8 mouse cellular contexts compared by ENCODE assay signal in the genomic region with DNA sequence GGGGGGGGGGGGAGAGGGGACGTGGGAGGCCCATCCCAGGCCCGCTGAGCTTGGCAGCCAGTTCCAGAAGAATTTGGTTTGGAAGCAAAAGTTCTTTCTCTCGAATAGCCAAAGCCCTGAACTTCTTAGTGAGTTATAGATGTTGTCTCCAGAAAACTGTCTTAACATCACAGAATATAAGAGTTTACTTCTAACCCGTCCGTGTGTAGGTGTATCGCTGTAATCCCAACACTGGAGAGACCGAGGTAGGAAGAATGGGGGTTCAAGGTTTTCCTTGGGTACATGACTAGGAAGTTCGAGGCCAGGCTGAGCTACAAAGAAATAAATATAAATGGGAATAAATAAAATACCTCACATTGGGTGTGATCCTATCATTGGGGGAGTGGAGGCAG. TPM values are rescaled to one million over a fixed set of nuclear protein-coding genes. Genes with fewer than 3 reads are reported as not detected.
A peak's percentile ranks its signal among the peaks of the same experiment; 100 is the strongest.
DNase-seq lines count a peak whose midpoint lies in the region; ATAC-seq and TF ChIP-seq lines count a peak whose summit lies in the region.

No protein-coding gene starts in this region.

- DNase-seq in kidney, adult 11 months: no peak
- no peak for DNase-seq in embryonic facial prominence, embryonic 14.5 days (ENCODE audit: low spot score)
- DNase-seq in ovary, adult 18-20 months (ENCODE audit: low spot score): no peak
- no peak for DNase-seq in urinary bladder, adult 18-20 months (ENCODE audit: low spot score in 2 of 2)

- H3K36me3 ChIP-seq in kidney, embryonic 15.5 days: peaks cover 5% of the 10 kb centered on the region
- peaks cover 3% of the 10 kb centered on the region; the same call in 1 of the 2 replicates for H3K36me3 ChIP-seq in embryonic facial prominence, embryonic 14.5 days (ENCODE audit: control insufficient read depth, insufficient read depth, low read length)
- H3K36me3 ChIP-seq in intestine, embryonic 15.5 days: no peaks in the 10 kb centered on the region
- no peaks in the 10 kb centered on the region for H3K36me3 ChIP-seq in myocyte (ENCODE audit: control insufficient read depth, insufficient read depth)

- no peak for TF ChIP-seq POLR2A in myocyte (IDR thresholded peaks at IDR 0.05; ENCODE audit: insufficient read length, low read depth)

- H3K9ac ChIP-seq in kidney, embryonic 15.5 days: no peak overlapping the region
- peak overlapping the region; percentile 43; the same call in 1 of the 2 replicates for H3K9ac ChIP-seq in embryonic facial prominence, embryonic 14.5 days (ENCODE audit: low read depth, low read length)
- no peak overlapping the region for H3K9ac ChIP-seq in intestine, embryonic 15.5 days

- ATAC-seq in kidney, embryonic 15.5 days (replicated peaks; ENCODE audit: low FRiP score): peak; percentile 1; the same call in 1 of the 2 replicates
- no peak for ATAC-seq in embryonic facial prominence, embryonic 14.5 days (ENCODE audit: low read depth)
- ATAC-seq in intestine, embryonic 15.5 days: no peak; the same call in none of the 2 replicates
- ATAC-seq in monocyte, adult 5-6 weeks (replicated peaks; ENCODE audit: insufficient number of reproducible peaks, low FRiP score, low TSS enrichment, poor library complexity, severe bottlenecking): no peak

- H3K9me3 ChIP-seq in kidney, embryonic 15.5 days (replicated peaks): no peaks in the 10 kb centered on the region
- H3K9me3 ChIP-seq in embryonic facial prominence, embryonic 14.5 days (ENCODE audit: control insufficient read depth, low read length): no peaks in the 10 kb centered on the region
- H3K9me3 ChIP-seq in intestine, embryonic 15.5 days: no peaks in the 10 kb centered on the region

- peaks cover 29% of the 10 kb centered on the region for H3K79me2 ChIP-seq in myocyte (ENCODE audit: control insufficient read depth, insufficient read depth)

- H3K27ac ChIP-seq in kidney, embryonic 15.5 days: no peak overlapping the region
- H3K27ac ChIP-seq in embryonic facial prominence, embryonic 14.5 days (replicated peaks; ENCODE audit: low read depth, low read length): no peak overlapping the region
- H3K27ac ChIP-seq in intestine, embryonic 15.5 days: no peak overlapping the region

- peak overlapping the region; percentile 63 for H3K4me2 ChIP-seq in kidney, embryonic 15.5 days
- peak overlapping the region; percentile 42 for H3K4me2 ChIP-seq in embryonic facial prominence, embryonic 14.5 days (ENCODE audit: low read depth, low read length)
- peak overlapping the region; percentile 59 for H3K4me2 ChIP-seq in intestine, embryonic 15.5 days (replicated peaks)
- peak overlapping the region; percentile 67 for H3K4me2 ChIP-seq in myocyte (ENCODE audit: low read depth)

- H3ac ChIP-seq in myocyte (ENCODE audit: control insufficient read depth, insufficient read length): peak overlapping the region; percentile 28

- WGBS in kidney, embryonic 15.5 days: 33% methylated on average over 8 of the region's 8 CpGs
- 46% methylated on average over 7 of the region's 8 CpGs for WGBS in embryonic facial prominence, embryonic 14.5 days
- 37% methylated on average over 8 of the region's 8 CpGs for WGBS in intestine, embryonic 15.5 days

- H3K27me3 ChIP-seq in kidney, embryonic 15.5 days: no peaks in the 10 kb centered on the region
- H3K27me3 ChIP-seq in embryonic facial prominence, embryonic 14.5 days (replicated peaks; ENCODE audit: control insufficient read depth, insufficient read depth, low read length): no peaks in the 10 kb centered on the region
- no peaks in the 10 kb centered on the region for H3K27me3 ChIP-seq in intestine, embryonic 15.5 days (replicated peaks)
- H3K27me3 ChIP-seq in myocyte (ENCODE audit: control insufficient read depth, insufficient read depth, insufficient read length): no peaks in the 10 kb centered on the region

- H3K4me3 ChIP-seq in kidney, embryonic 15.5 days (replicated peaks): peak overlapping the region; percentile 80
- peak overlapping the region; percentile 70 for H3K4me3 ChIP-seq in embryonic facial prominence, embryonic 14.5 days (ENCODE audit: low read depth, low read length)
- H3K4me3 ChIP-seq in intestine, embryonic 15.5 days (replicated peaks): peak overlapping the region; percentile 90
- peak overlapping the region; percentile 93 for H3K4me3 ChIP-seq in myocyte

- peaks cover 25% of the 10 kb centered on the region for H3K4me1 ChIP-seq in kidney, embryonic 15.5 days
- H3K4me1 ChIP-seq in embryonic facial prominence, embryonic 14.5 days (ENCODE audit: control insufficient read depth, insufficient read depth, low read length): peaks cover 7% of the 10 kb centered on the region
- peaks cover 11% of the 10 kb centered on the region for H3K4me1 ChIP-seq in intestine, embryonic 15.5 days (replicated peaks)

TF ChIP-seq in myocyte, 11 proteins besides CTCF, POLR2A, EP300 and RAD21:
- TF ChIP-seq REST (IDR thresholded peaks at IDR 0.05; ENCODE audit: insufficient read depth, insufficient read length) (no peak), MAX (IDR thresholded peaks at IDR 0.05; ENCODE audit: low read depth) (no peak), USF1 (IDR thresholded peaks at IDR 0.05; ENCODE audit: low read depth) (no peak), E2F4 (IDR thresholded peaks at IDR 0.05; ENCODE audit: insufficient read depth) (no peak), POLR2AphosphoS2 (IDR thresholded peaks at IDR 0.05; ENCODE audit: insufficient read length, low read depth) (no peak)
TF ChIP-seq in myocyte: peak in this region for 0.

RNA-seq across cellular contexts. Expression of a gene that starts 0.4 kb away (rescaled TPM):
- 74.3 and 77.4 TPM in 2 replicates for polyA plus RNA-seq in kidney, embryonic 15.5 days (2015; fragmentation: Nextera tagmentation; extraction: Ambion mirVana)
- polyA plus RNA-seq in embryonic facial prominence, embryonic 14.5 days (2014; fragmentation: Nextera tagmentation; extraction: Ambion mirVana): 56.1 and 57.1 TPM in 2 replicates
- 77.0 and 77.4 TPM in 2 replicates for polyA plus RNA-seq in intestine, embryonic 15.5 days (2015; fragmentation: Nextera tagmentation; extraction: Ambion mirVana)
- 52.6 TPM for polyA plus RNA-seq in myocyte (2012; fragmentation: generic; extraction: Trizol)
- total RNA-seq in monocyte, adult 5-6 weeks (2017): 40.7 to 52.8 TPM (median 51.9 TPM) in 3 replicates

RNA-seq across cellular contexts. Expression of a gene that starts 17.3 kb away (rescaled TPM):
- 8.3 and 15.2 TPM in 2 replicates for polyA plus RNA-seq in kidney, embryonic 15.5 days (2015; fragmentation: Nextera tagmentation; extraction: Ambion mirVana)
- 13.2 and 20.4 TPM in 2 replicates for polyA plus RNA-seq in embryonic facial prominence, embryonic 14.5 days (2014; fragmentation: Nextera tagmentation; extraction: Ambion mirVana)
- 11.9 and 12.6 TPM in 2 replicates for polyA plus RNA-seq in intestine, embryonic 15.5 days (2015; fragmentation: Nextera tagmentation; extraction: Ambion mirVana)
- polyA plus RNA-seq in myocyte (2012; fragmentation: generic; extraction: Trizol): 11.3 TPM
- 2.1 to 13.0 TPM (median 8.4 TPM) in 3 replicates for total RNA-seq in monocyte, adult 5-6 weeks (2017)

RNA-seq across cellular contexts. Expression of a gene that starts 36.9 kb away (rescaled TPM):
- 425 and 436 TPM in 2 replicates for polyA plus RNA-seq in kidney, embryonic 15.5 days (2015; fragmentation: Nextera tagmentation; extraction: Ambion mirVana)
- polyA plus RNA-seq in embryonic facial prominence, embryonic 14.5 days (2014; fragmentation: Nextera tagmentation; extraction: Ambion mirVana): 194 and 214 TPM in 2 replicates
- polyA plus RNA-seq in intestine, embryonic 15.5 days (2015; fragmentation: Nextera tagmentation; extraction: Ambion mirVana): 189 and 204 TPM in 2 replicates
- polyA plus RNA-seq in myocyte (2012; fragmentation: generic; extraction: Trizol): 31.2 TPM
- 46.3 to 319 TPM (median 299 TPM) in 3 replicates for total RNA-seq in monocyte, adult 5-6 weeks (2017)
